Mouse (Mus musculus) lung, embryonic 15.5 days (tissue): Measurements from ENCODE around the gene Etv3. TPM values are rescaled to one million over a fixed set of nuclear protein-coding genes. Genes with fewer than 3 reads are reported as not detected.

Experiments used
- ATAC-seq: fragments of 200-750 bp; cut with Nextera tagmentation; 2 replicates; pipeline ENCODE4 v1.8.0; 2017; ENCODE audit warnings: moderate number of reproducible peaks, borderline replicate concordance; ENCODE audit not compliant: low FRiP score, low TSS enrichment; ENCODE audit errors: extremely low read depth
- H3K27ac ChIP-seq: fragments of 300-500 bp; sonication (generic); 2 replicates; pipeline ENCODE4 v1.5.1; 2015; ENCODE audit warnings: moderate library complexity, mild to moderate bottlenecking, inconsistent platforms
- H3K27me3 ChIP-seq: fragments of 300-500 bp; sonication (generic); 2 replicates; pipeline ENCODE4 v1.6.1; 2015; ENCODE audit warnings: inconsistent platforms
- H3K36me3 ChIP-seq: fragments of 300-500 bp; sonication (generic); 2 replicates; pipeline ENCODE4 v1.6.1; 2015; ENCODE audit warnings: inconsistent platforms
- H3K4me1 ChIP-seq: fragments of 300-500 bp; sonication (generic); 2 replicates; pipeline ENCODE4 v1.6.1; 2015; ENCODE audit warnings: inconsistent platforms
- H3K4me2 ChIP-seq: fragments of 300-500 bp; sonication (generic); 2 replicates; pipeline ENCODE4 v1.6.1; 2015; ENCODE audit warnings: inconsistent platforms, mild to moderate bottlenecking, moderate library complexity
- H3K4me3 ChIP-seq: fragments of 300-500 bp; sonication (generic); 2 replicates; pipeline ENCODE4 v1.5.1; 2015; ENCODE audit warnings: mild to moderate bottlenecking, inconsistent platforms
- H3K9ac ChIP-seq: fragments of 300-500 bp; sonication (generic); 2 replicates; pipeline ENCODE4 v1.6.1; 2015; ENCODE audit warnings: inconsistent platforms
- H3K9me3 ChIP-seq: fragments of 300-500 bp; sonication (generic); 2 replicates; pipeline ENCODE4 v1.6.1; 2016; ENCODE audit warnings: inconsistent platforms
- WGBS: fragments of 180-500 bp; shearing (Covaris S2); methylation state at CpG from one replicate; pipeline ENCODE4 v1.1.7; 2015; 5-methylcytosine and 5-hydroxymethylcytosine counted together
- polyA plus RNA-seq: library from polyadenylated mRNA; unstranded; fragments of >200 nt; fragmentation: Nextera tagmentation; extraction: Ambion mirVana; gene quantifications from 2 replicates; pipeline ENCODE4 v1.2.1, GENCODE M21; 2015

Etv3 gene
- polyA plus RNA-seq, 1 experiment from 2014 or later, result 16.9 TPM

DNA sequence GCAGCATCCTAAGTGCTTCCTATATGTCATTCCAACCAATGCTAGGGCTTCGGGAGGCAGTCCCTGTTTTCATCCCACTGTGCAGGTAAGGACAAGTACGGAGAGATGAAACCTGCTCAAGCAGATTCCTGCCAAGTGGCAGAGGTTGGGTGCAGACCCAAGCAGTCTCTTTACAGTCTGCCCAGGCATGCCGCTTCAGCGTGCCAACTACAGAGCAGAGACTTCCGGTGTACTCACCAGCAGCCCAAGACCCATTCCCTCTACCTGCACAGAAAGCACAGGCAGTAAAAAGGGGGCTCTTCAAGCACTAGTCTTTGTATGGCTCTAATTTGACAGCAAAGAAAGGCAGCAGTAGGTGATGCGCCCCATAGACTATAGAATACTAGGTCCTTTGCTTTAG, 40.4 kb downstream of the Etv3 start:
- Histone ChIP-seq H3K27ac (0 out of 2 replicates have a peak overlapping the region, but pooled peaks have one; percentile 38), H3K9ac (no peak overlapping the region)
- 79% methylated on average over 6 of the region's 6 CpGs for WGBS

DNA sequence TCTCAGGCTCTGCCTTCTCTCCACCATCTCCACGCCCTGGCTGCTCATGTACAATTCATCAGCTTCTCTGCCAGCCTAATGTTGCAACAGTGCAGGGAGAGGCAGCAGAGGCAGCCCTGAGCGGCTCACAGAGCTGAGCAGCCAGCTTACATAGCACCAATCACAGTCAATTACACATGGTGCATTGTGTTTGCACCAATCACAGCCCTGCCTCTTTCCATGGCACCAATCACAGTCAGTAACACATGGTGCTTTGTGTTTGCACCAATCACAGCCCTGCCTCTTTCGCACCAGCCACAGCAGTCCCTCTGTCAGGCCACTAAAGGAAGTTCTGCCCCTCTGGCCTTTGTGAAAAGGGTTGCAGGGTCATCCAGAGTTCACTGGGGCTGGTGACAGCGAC, 40.9 kb downstream of the Etv3 start:
- no peaks in the 10 kb centered on the region for H3K36me3 ChIP-seq
- 7% methylated on average over 4 of the region's 4 CpGs for WGBS
- 0 out of 2 replicates have a peak overlapping the region, but pooled peaks have one; percentile 38 for H3K27ac ChIP-seq
- peak overlapping the region; percentile 38 for H3K4me2 ChIP-seq
- no peak overlapping the region for H3K9ac ChIP-seq
- no peaks in the 10 kb centered on the region for H3K9me3 ChIP-seq
- peak; percentile 97 for ATAC-seq
- H3K27me3 ChIP-seq, result no peaks in the 10 kb centered on the region
- peaks cover 9% of the 10 kb centered on the region; the same call in 1 of the 2 replicates for H3K4me1 ChIP-seq
- H3K4me3 ChIP-seq, result no peak overlapping the region

More for the DNA sequence above, 40.4 kb downstream of the Etv3 start:
- H3K4me2 ChIP-seq, result peak overlapping the region; percentile 38; the same call in 1 of the 2 replicates
- no peak for ATAC-seq
- no peaks in the 10 kb centered on the region for H3K36me3 ChIP-seq
- H3K4me3 ChIP-seq, result no peak overlapping the region
- no peaks in the 10 kb centered on the region for H3K27me3 ChIP-seq
- no peaks in the 10 kb centered on the region for H3K9me3 ChIP-seq
- peaks cover 9% of the 10 kb centered on the region; the same call in 1 of the 2 replicates for H3K4me1 ChIP-seq

DNA sequence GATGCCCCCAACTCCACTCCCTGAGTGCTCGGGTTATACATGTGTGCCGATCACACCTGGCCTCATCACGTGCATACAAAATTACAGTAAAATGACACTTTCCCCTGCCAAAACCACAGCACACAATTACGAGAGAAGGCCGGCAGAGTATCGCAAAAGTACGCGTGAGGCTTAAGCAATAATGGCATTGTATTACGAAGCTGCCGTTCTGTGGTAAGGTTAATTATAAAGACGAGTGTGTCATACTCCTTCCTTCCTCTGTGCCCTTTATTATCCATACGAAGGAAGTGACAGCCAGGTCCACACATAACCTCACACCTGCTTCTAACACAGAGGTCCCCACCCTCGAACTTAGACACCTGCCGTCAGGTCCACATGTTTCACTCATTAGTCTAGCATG, 42.3 kb downstream of the Etv3 start:
- ATAC-seq, result no peak
- H3K27me3 ChIP-seq, result no peaks in the 10 kb centered on the region
- no peak overlapping the region for H3K4me3 ChIP-seq
- H3K9ac ChIP-seq, result no peak overlapping the region
- H3K4me1 ChIP-seq, result peaks cover 9% of the 10 kb centered on the region; the same call in 1 of the 2 replicates
- 91% methylated on average over 14 of the region's 14 CpGs for WGBS
- H3K36me3 ChIP-seq, result no peaks in the 10 kb centered on the region
- H3K27ac ChIP-seq, result no peak overlapping the region
- H3K9me3 ChIP-seq, result no peaks in the 10 kb centered on the region
- no peak overlapping the region for H3K4me2 ChIP-seq

DNA sequence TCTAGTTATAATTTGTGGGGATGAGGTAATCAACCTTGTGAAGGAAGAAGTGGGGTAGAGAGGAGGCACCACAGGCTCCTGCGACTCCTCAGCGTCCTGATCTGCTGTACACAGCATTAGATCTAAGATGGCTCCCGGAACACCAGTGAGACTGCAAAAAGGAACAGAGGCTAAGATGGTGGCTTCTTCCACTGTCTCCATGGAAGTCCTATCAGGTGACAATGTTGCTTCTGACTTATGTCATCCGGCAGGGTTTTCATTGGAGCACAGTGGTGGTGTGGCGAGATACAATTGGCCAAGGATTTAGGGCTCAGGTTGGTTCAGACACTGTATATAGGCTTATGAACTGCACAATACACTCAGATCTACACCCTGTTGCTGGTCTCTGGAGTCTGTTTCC, 43.5 kb downstream of the Etv3 start:
- Histone ChIP-seq H3K9ac (no peak overlapping the region), H3K27me3 (no peaks in the 10 kb centered on the region), H3K36me3 (no peaks in the 10 kb centered on the region), H3K4me1 (peaks cover 9% of the 10 kb centered on the region; the same call in 1 of the 2 replicates), H3K4me3 (no peak overlapping the region), H3K27ac (no peak overlapping the region), H3K4me2 (no peak overlapping the region), H3K9me3 (no peaks in the 10 kb centered on the region)
- ATAC-seq, result no peak
- 97% methylated on average over 5 of the region's 5 CpGs for WGBS

DNA sequence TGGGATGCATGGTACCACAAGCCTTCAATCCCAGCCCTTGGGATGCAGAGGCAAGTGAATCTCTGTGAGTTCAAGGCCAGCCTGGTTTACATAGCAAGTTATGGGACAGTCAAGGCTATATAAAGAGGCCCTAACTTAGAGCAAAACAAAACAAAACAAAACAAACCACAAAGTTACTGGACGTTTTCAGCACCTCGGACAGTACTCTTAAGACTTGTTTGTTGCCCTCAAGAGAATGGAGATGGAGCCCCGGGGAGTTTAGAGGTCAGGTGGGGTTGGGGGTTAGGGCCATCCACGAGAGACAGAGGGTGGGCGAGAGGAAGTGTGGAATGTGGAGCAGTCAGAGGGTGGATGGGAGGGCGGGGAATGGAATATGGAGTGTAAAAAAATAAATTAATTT, 50.6 kb downstream of the Etv3 start:
- H3K9me3 ChIP-seq, result no peaks in the 10 kb centered on the region
- H3K9ac ChIP-seq, result no peak overlapping the region
- H3K4me3 ChIP-seq, result no peak overlapping the region
- H3K4me1 ChIP-seq, result no peaks in the 10 kb centered on the region
- H3K4me2 ChIP-seq, result no peak overlapping the region
- WGBS, result 20% methylated on average over 6 of the region's 6 CpGs
- H3K27ac ChIP-seq, result no peak overlapping the region
- no peak for ATAC-seq
- no peaks in the 10 kb centered on the region for H3K27me3 ChIP-seq
- H3K36me3 ChIP-seq, result no peaks in the 10 kb centered on the region

DNA sequence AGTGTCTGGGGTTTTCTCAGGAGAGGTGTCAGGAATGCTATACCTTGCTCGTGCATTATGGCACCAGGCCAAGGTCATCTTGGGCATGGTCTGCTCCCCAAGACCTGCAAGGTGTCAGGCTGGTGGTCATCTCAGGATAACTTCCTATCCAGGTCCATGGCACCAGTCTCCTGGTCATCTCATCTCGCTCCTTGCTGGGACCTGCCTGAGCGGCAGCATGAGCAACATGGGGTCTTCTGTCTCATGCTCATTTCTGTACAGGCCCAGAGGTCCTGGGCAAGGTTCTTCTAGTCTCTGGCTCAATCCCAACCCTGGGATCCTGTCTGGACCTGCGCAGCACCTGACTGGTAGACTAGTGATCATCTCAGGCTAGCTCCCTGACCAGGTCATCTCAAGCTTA, 57.1 kb downstream of the Etv3 start:
- Histone ChIP-seq H3K27me3 (no peaks in the 10 kb centered on the region), H3K9me3 (no peaks in the 10 kb centered on the region), H3K4me3 (no peak overlapping the region), H3K4me1 (no peaks in the 10 kb centered on the region), H3K36me3 (no peaks in the 10 kb centered on the region), H3K9ac (no peak overlapping the region), H3K27ac (no peak overlapping the region), H3K4me2 (no peak overlapping the region)
- WGBS, result 84% methylated on average over 4 of the region's 4 CpGs
- ATAC-seq, result no peak

Other genes starting within 250 kb of the Etv3 start
- 0.11 and 0.18 TPM in 2 replicates for gene Cd5l, start 167.5 kb upstream of the Etv3 start, polyA plus RNA-seq
- 0.21 TPM in 1 of 2 replicates, not detected in the other for gene Fcrl1, start 149.0 kb upstream of the Etv3 start, polyA plus RNA-seq
- not detected in 2 replicates for gene Fcrl5, start 89.6 kb upstream of the Etv3 start, polyA plus RNA-seq
- gene Arhgef11, start 92.2 kb downstream of the Etv3 start, polyA plus RNA-seq, result 18.0 TPM in 2 replicates
- 1.3 and 1.6 TPM in 2 replicates for gene Lrrc71, start 223.2 kb downstream of the Etv3 start, polyA plus RNA-seq